Mouse (Mus musculus) telencephalon, adult 2 months (tissue): ENCODE measurements around the gene Arl4a.

Experiments used
- DNase-seq: peaks from one replicate; pipeline ENCODE4 v3.0.0-alpha.2; 2011; ENCODE audit warnings: low read depth, low spot score

Arl4a gene

GRCm38 (mm10) chr12:40037876-40038463 lies at the start of gene Arl4a:
TSS of gene Arl4a (minus strand) at chr12:40038025.
- peak; percentile 57 for DNase-seq

- peak; percentile 54 for DNase-seq
Measured at GRCm38 (mm10) chr12:40085731-40086322, 48.0 kb upstream of the Arl4a start.

GRCm38 (mm10) chr12:40082453-40083238 lies 44.8 kb upstream of the Arl4a start:
- no peak for DNase-seq

- DNase-seq, result no peak
Measured at GRCm38 (mm10) chr12:40082048-40082447, 44.2 kb upstream of the Arl4a start.

GRCm38 (mm10) chr12:40073660-40074059 lies 35.8 kb upstream of the Arl4a start:
- DNase-seq, result peak; percentile 23

GRCm38 (mm10) chr12:40047024-40047423 lies 9.2 kb upstream of the Arl4a start:
- DNase-seq, result peak; percentile 18

- DNase-seq, result no peak
Measured at GRCm38 (mm10) chr12:40043816-40044585, 6.2 kb upstream of the Arl4a start.

GRCm38 (mm10) chr12:40040067-40040466 lies 2.2 kb upstream of the Arl4a start:
- no peak for DNase-seq

- DNase-seq, result peak; percentile 81
Measured at GRCm38 (mm10) chr12:40037226-40037813, 505 bp downstream of the Arl4a start.

- DNase-seq, result no peak
Measured at GRCm38 (mm10) chr12:40036666-40037065, 1.2 kb downstream of the Arl4a start.

- DNase-seq, result no peak
Measured at GRCm38 (mm10) chr12:40035506-40035905, 2.3 kb downstream of the Arl4a start.

- no peak for DNase-seq
Measured at GRCm38 (mm10) chr12:40029201-40029600, 8.6 kb downstream of the Arl4a start.

GRCm38 (mm10) chr12:40027846-40028245 lies 10.0 kb downstream of the Arl4a start:
- no peak for DNase-seq

- DNase-seq, result no peak
Measured at GRCm38 (mm10) chr12:40027444-40027843, 10.4 kb downstream of the Arl4a start.

GRCm38 (mm10) chr12:40023918-40024317 lies 13.9 kb downstream of the Arl4a start:
- DNase-seq, result no peak

- DNase-seq, result no peak
Measured at GRCm38 (mm10) chr12:40023014-40023642, 14.7 kb downstream of the Arl4a start.

GRCm38 (mm10) chr12:40022344-40022743 lies 15.5 kb downstream of the Arl4a start:
- DNase-seq, result no peak

- DNase-seq, result no peak
Measured at GRCm38 (mm10) chr12:40017955-40018505, 19.8 kb downstream of the Arl4a start.

- no peak for DNase-seq
Measured at GRCm38 (mm10) chr12:40016648-40017460, 21.0 kb downstream of the Arl4a start.

GRCm38 (mm10) chr12:40016068-40016467 lies 21.8 kb downstream of the Arl4a start:
- DNase-seq, result no peak
